Mouse (Mus musculus) T-helper 17 cell (primary cell): ENCODE results near the gene Gm26965.
"Not testable (repeated sequence)": the region's sequence is repeated elsewhere in the genome, so short reads cannot be mapped to it uniquely, and the experiment has no call there.

Source experiments
- in situ Hi-C, 2 experiments: fragments of 300-600 bp; cut with MboI, MseI; formaldehyde crosslinking; loops; 1 replicate in 1 of 2; 2 replicates in 1 of 2; pipeline ENCODE4 v1.15.1; 2025; ENCODE audit warnings: high pct_unique_total_duplicates in 2 of 2

Gm26965 gene

GRCm38 (mm10) chr13:67525753-67526410 lies at the start of gene Gm26965, which contains the start of gene Zfp87:
TSS of gene Gm26965 (minus strand) at chr13:67526151.
TSS of gene Zfp87 (minus strand) at chr13:67526177.
- in situ Hi-C loops, result loop anchor here in 1 of 2 experiments (10.0 to 25.0 kb wide), 2 partner anchors 614 to 1979 kb away; partner anchors contain the start of gene Gm10767

- in situ Hi-C loops, result no loop called here
These were observed 46.7 kb upstream of the Gm26965 start for GRCm38 (mm10) chr13:67572591-67573189.

GRCm38 (mm10) chr13:67553730-67554129 lies 27.8 kb upstream of the Gm26965 start, which contains the start of gene Zfp748:
TSS of gene Zfp748 (minus strand) at chr13:67553830.
- in situ Hi-C loops, result no loop called here

- in situ Hi-C loops, result no loop called here
These were observed 26.8 kb upstream of the Gm26965 start for GRCm38 (mm10) chr13:67552505-67553346.

GRCm38 (mm10) chr13:67545941-67546340 lies 20.0 kb upstream of the Gm26965 start:
- in situ Hi-C loops, result loop anchor here in 1 of 2 experiments (25.0 kb wide), 1 partner anchor 634 kb away; the partner anchor contains the start of gene Gm10767

- in situ Hi-C loops, result loop anchor here in 1 of 2 experiments (10.0 to 25.0 kb wide), 2 partner anchors 615 to 1978 kb away; partner anchors contain the start of gene Gm10767
These were observed 1.2 kb upstream of the Gm26965 start for GRCm38 (mm10) chr13:67527049-67527730.

- in situ Hi-C loops, result no loop called here
These were observed 25.0 kb downstream of the Gm26965 start for GRCm38 (mm10) chr13:67500908-67501307.

GRCm38 (mm10) chr13:67500084-67500719 lies 25.7 kb downstream of the Gm26965 start, which contains the start of gene Zfp58:
TSS of gene Zfp58 (minus strand) at chr13:67500555.
- in situ Hi-C loops, result no loop called here

- in situ Hi-C loops, result no loop called here
These were observed 30.3 kb downstream of the Gm26965 start for GRCm38 (mm10) chr13:67495631-67496030.

GRCm38 (mm10) chr13:67484424-67484811 lies 41.5 kb downstream of the Gm26965 start:
- in situ Hi-C loops, result no loop called here

GRCm38 (mm10) chr13:67483625-67484423 lies 42.1 kb downstream of the Gm26965 start, which contains the start of gene Zfp874b:
TSS of gene Zfp874b (minus strand) at chr13:67484258.
- in situ Hi-C loops, result no loop called here

- in situ Hi-C loops, result no loop called here
These were observed 44.4 kb downstream of the Gm26965 start for GRCm38 (mm10) chr13:67481528-67481927.

GRCm38 (mm10) chr13:67469274-67469673 lies 56.7 kb downstream of the Gm26965 start:
- in situ Hi-C loops, result no loop called here

- in situ Hi-C loops, result not testable (repeated sequence)
These were observed 62.3 kb downstream of the Gm26965 start for GRCm38 (mm10) chr13:67463506-67464185.

GRCm38 (mm10) chr13:67452021-67452309 lies 74.0 kb downstream of the Gm26965 start:
- in situ Hi-C loops, result no loop called here

GRCm38 (mm10) chr13:67451172-67452020 lies 74.6 kb downstream of the Gm26965 start, which contains the start of gene Zfp874a:
TSS of gene Zfp874a (minus strand) at chr13:67451624.
- in situ Hi-C loops, result no loop called here
